Mouse (Mus musculus): ENCODE measurements around the gene Araf.

DNA sequence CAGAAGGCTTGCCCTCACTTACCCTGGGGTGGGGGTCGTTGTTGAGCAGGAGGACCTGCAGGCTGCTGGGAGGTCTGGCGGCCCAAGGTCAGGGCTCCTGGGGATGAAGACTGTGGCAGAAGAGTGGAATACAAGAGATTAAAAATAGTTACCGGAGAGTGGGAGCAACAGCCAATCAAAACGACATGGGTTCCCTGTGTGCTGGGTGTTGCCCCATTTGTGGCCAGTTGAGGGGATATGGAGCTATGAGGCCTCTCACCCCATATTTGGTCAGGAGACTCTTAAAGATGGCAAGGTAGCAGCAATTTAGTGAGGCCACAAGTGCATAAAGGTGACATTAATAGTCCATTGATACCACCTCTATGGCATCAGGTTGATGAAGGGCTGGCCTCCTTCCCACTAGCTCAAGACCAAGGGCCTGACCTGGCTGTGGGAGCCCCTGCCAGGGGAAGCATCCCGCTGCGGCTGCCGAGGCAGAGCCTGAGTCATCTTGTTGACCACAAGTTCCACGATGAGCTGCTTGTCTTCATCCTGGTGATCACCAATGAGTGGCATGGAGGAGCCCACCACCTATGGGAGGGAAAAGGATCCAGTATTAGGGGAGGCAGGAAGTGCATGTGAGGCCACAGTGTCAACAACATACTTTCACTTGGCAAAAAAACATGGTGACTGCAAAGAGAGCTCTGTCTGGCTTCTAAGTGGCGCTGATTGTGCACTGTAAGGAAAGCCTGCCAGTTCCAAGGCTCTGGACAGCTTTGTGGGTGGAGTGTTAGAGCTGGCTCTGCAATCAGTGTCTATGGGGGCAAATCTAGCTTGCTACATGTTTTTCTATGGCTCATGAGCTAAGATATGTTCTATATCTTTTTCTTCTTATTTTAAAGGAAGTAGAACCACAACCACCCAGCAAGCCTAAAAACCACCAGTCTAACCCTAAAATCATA is 65.8 kb downstream of the Araf start:
- TF ChIP-seq CTCF (IDR thresholded peaks at IDR 0.05) (no peak), POLR2A (IDR thresholded peaks at IDR 0.05; ENCODE audit: insufficient read depth, low read depth, low read length) (no peak), EP300 (IDR thresholded peaks at IDR 0.05; ENCODE audit: insufficient read depth, low read depth, low read length) (no peak)

Measured in heart, adult 2 months (tissue).